Mouse (Mus musculus) liver, embryonic 13.5 days (tissue): Measurements from ENCODE around the gene Kif12. TPM values are rescaled to one million over a fixed set of nuclear protein-coding genes. Genes with fewer than 3 reads are reported as not detected.
A peak's percentile ranks its signal among the peaks of the same experiment; 100 is the strongest.

Experiments used
- ATAC-seq: fragments of 200-750 bp; cut with Nextera tagmentation; 2 replicates; pipeline ENCODE4 v1.8.0; 2017; ENCODE audit warnings: low read depth, mild to moderate bottlenecking, moderate number of reproducible peaks, moderate library complexity
- DNase-seq: peaks from one replicate; pipeline ENCODE4 v3.0.0; 2022
- H3K27ac ChIP-seq: fragments of 300-500 bp; sonication (generic); 2 replicates; pipeline ENCODE4 v1.5.1; 2015; ENCODE audit warnings: moderate library complexity, mild to moderate bottlenecking, inconsistent platforms
- H3K27me3 ChIP-seq: fragments of 300-500 bp; sonication (generic); 2 replicates; pipeline ENCODE4 v1.6.1; 2015; ENCODE audit warnings: mild to moderate bottlenecking, inconsistent platforms
- H3K36me3 ChIP-seq: fragments of 300-500 bp; sonication (generic); 2 replicates; pipeline ENCODE4 v1.6.1; 2015; ENCODE audit warnings: mild to moderate bottlenecking, inconsistent platforms
- H3K4me1 ChIP-seq: fragments of 300-500 bp; sonication (generic); replicated peaks from 2 replicates; pipeline ENCODE4 v1.6.1; 2015; ENCODE audit warnings: inconsistent platforms
- H3K4me2 ChIP-seq: fragments of 300-500 bp; sonication (generic); 2 replicates; pipeline ENCODE4 v1.6.1; 2015; ENCODE audit warnings: inconsistent platforms, mild to moderate bottlenecking, moderate library complexity
- H3K4me3 ChIP-seq: fragments of 300-500 bp; sonication (generic); replicated peaks from 2 replicates; pipeline ENCODE4 v1.5.1; 2015; ENCODE audit warnings: mild to moderate bottlenecking, inconsistent platforms
- H3K9ac ChIP-seq: fragments of 300-500 bp; sonication (generic); 2 replicates; pipeline ENCODE4 v1.6.1; 2015; ENCODE audit warnings: mild to moderate bottlenecking, inconsistent platforms
- H3K9me3 ChIP-seq: fragments of 300-500 bp; sonication (generic); replicated peaks from 2 replicates; pipeline ENCODE4 v1.6.1; 2016; ENCODE audit warnings: inconsistent platforms
- WGBS: fragments of 180-500 bp; shearing (Covaris S2); methylation state at CpG from one replicate; pipeline ENCODE4 v1.1.7; 2015; ENCODE audit not compliant: insufficient replicate concordance; 5-methylcytosine and 5-hydroxymethylcytosine counted together
- polyA plus RNA-seq: library from polyadenylated mRNA; unstranded; fragments of >200 nt; fragmentation: Nextera tagmentation; extraction: Ambion mirVana; gene quantifications from 2 replicates; pipeline ENCODE4 v1.2.1, GENCODE M21; 2015

Kif12 gene
- polyA plus RNA-seq, 1 experiment from 2014 or later, result 5.1 TPM

GRCm38 (mm10) chr4:63203874-63204273 is 31.9 kb upstream of the Kif12 start:
- H3K4me1 ChIP-seq, result no peaks in the 10 kb centered on the region
- ATAC-seq, result no peak
- H3K36me3 ChIP-seq, result no peaks in the 10 kb centered on the region
- no peak overlapping the region for H3K27ac ChIP-seq
- H3K9ac ChIP-seq, result no peak overlapping the region
- H3K9me3 ChIP-seq, result no peaks in the 10 kb centered on the region
- H3K4me3 ChIP-seq, result no peak overlapping the region
- WGBS, result 61% methylated on average over 7 of the region's 7 CpGs
- no peak overlapping the region for H3K4me2 ChIP-seq
- no peaks in the 10 kb centered on the region for H3K27me3 ChIP-seq
- no peak for DNase-seq

GRCm38 (mm10) chr4:63199366-63199765 is 27.4 kb upstream of the Kif12 start:
- ATAC-seq, result no peak
- no peak overlapping the region for H3K27ac ChIP-seq
- H3K9ac ChIP-seq, result no peak overlapping the region
- H3K9me3 ChIP-seq, result no peaks in the 10 kb centered on the region
- no peaks in the 10 kb centered on the region for H3K4me1 ChIP-seq
- no peak for DNase-seq
- H3K36me3 ChIP-seq, result no peaks in the 10 kb centered on the region
- no peak overlapping the region for H3K4me2 ChIP-seq
- WGBS, result 60% methylated on average over 5 of the region's 5 CpGs
- H3K4me3 ChIP-seq, result no peak overlapping the region
- no peaks in the 10 kb centered on the region for H3K27me3 ChIP-seq

- Histone ChIP-seq H3K9ac (no peak overlapping the region), H3K4me1 (no peaks in the 10 kb centered on the region), H3K9me3 (no peaks in the 10 kb centered on the region), H3K4me3 (no peak overlapping the region), H3K36me3 (no peaks in the 10 kb centered on the region), H3K27ac (no peak overlapping the region), H3K27me3 (no peaks in the 10 kb centered on the region), H3K4me2 (no peak overlapping the region)
- 81% methylated on average over 2 of the region's 2 CpGs for WGBS
- ATAC-seq (no peak), DNase-seq (no peak)
Measured at GRCm38 (mm10) chr4:63194366-63194765, 22.4 kb upstream of the Kif12 start.

- 53% methylated on average over 5 of the region's 5 CpGs for WGBS
- no peak for ATAC-seq
- no peak overlapping the region for H3K27ac ChIP-seq
Measured at GRCm38 (mm10) chr4:63191641-63192040, 19.7 kb upstream of the Kif12 start.

GRCm38 (mm10) chr4:63186281-63186870 is 14.4 kb upstream of the Kif12 start:
- peak; percentile 56 for ATAC-seq
- H3K4me1 ChIP-seq, result 0 out of 2 replicates have a peak, but pooled peaks cover 4% of the 10 kb centered on the region
- no peak overlapping the region for H3K9ac ChIP-seq
- 0 out of 2 replicates have a peak overlapping the region, but pooled peaks have one; percentile 29 for H3K27ac ChIP-seq
- no peaks in the 10 kb centered on the region for H3K36me3 ChIP-seq
- H3K27me3 ChIP-seq, result no peaks in the 10 kb centered on the region
- no peak overlapping the region for H3K4me3 ChIP-seq
- no peaks in the 10 kb centered on the region for H3K9me3 ChIP-seq
- 53% methylated on average over 21 of the region's 21 CpGs for WGBS
- no peak overlapping the region for H3K4me2 ChIP-seq
- DNase-seq, result no peak

More at GRCm38 (mm10) chr4:63191641-63192040, 19.7 kb upstream of the Kif12 start:
- H3K4me2 ChIP-seq, result no peak overlapping the region
- H3K4me3 ChIP-seq, result no peak overlapping the region
- no peaks in the 10 kb centered on the region for H3K27me3 ChIP-seq
- DNase-seq, result no peak
- no peaks in the 10 kb centered on the region for H3K36me3 ChIP-seq
- H3K9me3 ChIP-seq, result no peaks in the 10 kb centered on the region
- no peak overlapping the region for H3K9ac ChIP-seq
- 0 out of 2 replicates have a peak, but pooled peaks cover 4% of the 10 kb centered on the region for H3K4me1 ChIP-seq

GRCm38 (mm10) chr4:63181556-63181955 is 9.6 kb upstream of the Kif12 start:
- no peaks in the 10 kb centered on the region for H3K4me1 ChIP-seq
- no peak overlapping the region for H3K4me2 ChIP-seq
- no peaks in the 10 kb centered on the region for H3K36me3 ChIP-seq
- H3K9ac ChIP-seq, result no peak overlapping the region
- DNase-seq (no peak), ATAC-seq (peak; percentile 48; the same call in 1 of the 2 replicates)
- no peak overlapping the region for H3K27ac ChIP-seq
- no peak overlapping the region for H3K4me3 ChIP-seq
- no peaks in the 10 kb centered on the region for H3K27me3 ChIP-seq
- 17% methylated on average over 5 of the region's 5 CpGs for WGBS
- H3K9me3 ChIP-seq, result no peaks in the 10 kb centered on the region

- H3K27me3 ChIP-seq, result no peaks in the 10 kb centered on the region
- H3K27ac ChIP-seq, result no peak overlapping the region
- no peak overlapping the region for H3K9ac ChIP-seq
- WGBS, result 37% methylated on average over 24 of the region's 24 CpGs
- 0 out of 2 replicates have a peak, but pooled peaks cover 4% of the 10 kb centered on the region for H3K4me1 ChIP-seq
- H3K4me2 ChIP-seq, result peak overlapping the region; percentile 49
- DNase-seq (no peak), ATAC-seq (no peak)
- no peaks in the 10 kb centered on the region for H3K9me3 ChIP-seq
- peak overlapping the region; percentile 34 for H3K4me3 ChIP-seq
- no peaks in the 10 kb centered on the region for H3K36me3 ChIP-seq
Measured at GRCm38 (mm10) chr4:63171122-63171521, 809 bp downstream of the Kif12 start.

GRCm38 (mm10) chr4:63170061-63170460 is 1.9 kb downstream of the Kif12 start:
- H3K4me3 ChIP-seq, result no peak overlapping the region
- no peak overlapping the region for H3K4me2 ChIP-seq
- 73% methylated on average over 4 of the region's 4 CpGs for WGBS
- no peak overlapping the region for H3K27ac ChIP-seq
- H3K9me3 ChIP-seq, result no peaks in the 10 kb centered on the region
- ATAC-seq, result no peak
- no peaks in the 10 kb centered on the region for H3K27me3 ChIP-seq
- 0 out of 2 replicates have a peak, but pooled peaks cover 4% of the 10 kb centered on the region for H3K4me1 ChIP-seq
- H3K36me3 ChIP-seq, result no peaks in the 10 kb centered on the region
- no peak for DNase-seq
- no peak overlapping the region for H3K9ac ChIP-seq

GRCm38 (mm10) chr4:63166323-63166722 is 5.6 kb downstream of the Kif12 start:
- ATAC-seq, result no peak
- H3K27ac ChIP-seq, result no peak overlapping the region
- WGBS, result 59% methylated on average over 5 of the region's 5 CpGs

GRCm38 (mm10) chr4:63165636-63166035 is 6.3 kb downstream of the Kif12 start:
- DNase-seq, result no peak
- Histone ChIP-seq H3K4me2 (no peak overlapping the region), H3K4me3 (no peak overlapping the region), H3K27me3 (no peaks in the 10 kb centered on the region), H3K9ac (no peak overlapping the region), H3K9me3 (no peaks in the 10 kb centered on the region), H3K27ac (no peak overlapping the region), H3K4me1 (no peaks in the 10 kb centered on the region), H3K36me3 (no peaks in the 10 kb centered on the region)
- ATAC-seq, result no peak
- WGBS, result 61% methylated on average over 4 of the region's 4 CpGs

More at GRCm38 (mm10) chr4:63166323-63166722, 5.6 kb downstream of the Kif12 start:
- Histone ChIP-seq H3K4me3 (no peak overlapping the region), H3K9me3 (no peaks in the 10 kb centered on the region), H3K4me1 (no peaks in the 10 kb centered on the region), H3K9ac (no peak overlapping the region), H3K27me3 (no peaks in the 10 kb centered on the region), H3K4me2 (no peak overlapping the region), H3K36me3 (no peaks in the 10 kb centered on the region)
- no peak for DNase-seq

- no peak overlapping the region for H3K4me3 ChIP-seq
- H3K4me1 ChIP-seq, result peaks cover 11% of the 10 kb centered on the region
- no peaks in the 10 kb centered on the region for H3K27me3 ChIP-seq
- no peak overlapping the region for H3K9ac ChIP-seq
- H3K9me3 ChIP-seq, result no peaks in the 10 kb centered on the region
- ATAC-seq, result no peak
- no peaks in the 10 kb centered on the region for H3K36me3 ChIP-seq
- peak; percentile 23 for DNase-seq
- 24% methylated on average over 5 of the region's 5 CpGs for WGBS
- 0 out of 2 replicates have a peak overlapping the region, but pooled peaks have one; percentile 23 for H3K27ac ChIP-seq
- no peak overlapping the region for H3K4me2 ChIP-seq
Measured at GRCm38 (mm10) chr4:63158961-63159592, 12.9 kb downstream of the Kif12 start.

GRCm38 (mm10) chr4:63158192-63158591 is 13.7 kb downstream of the Kif12 start:
- Histone ChIP-seq H3K27ac (0 out of 2 replicates have a peak overlapping the region, but pooled peaks have one; percentile 23), H3K36me3 (no peaks in the 10 kb centered on the region), H3K9ac (no peak overlapping the region), H3K4me3 (no peak overlapping the region), H3K9me3 (no peaks in the 10 kb centered on the region), H3K4me1 (peaks cover 11% of the 10 kb centered on the region), H3K4me2 (no peak overlapping the region), H3K27me3 (no peaks in the 10 kb centered on the region)
- DNase-seq, result no peak
- no peak for ATAC-seq
- WGBS, result 71% methylated on average over 7 of the region's 7 CpGs
